Mouse (Mus musculus) olfactory bulb, adult 2 months (tissue): Measurements from ENCODE around the gene Fam118b.

Experiments
- CTCF ChIP-seq: fragments of 200-500 bp; IDR thresholded peaks from 2 replicates; pipeline ENCODE4 v1.5.1; 2012; ENCODE audit warnings: low read depth, mild to moderate bottlenecking, low read length, moderate library complexity; ENCODE audit not compliant: insufficient read depth
- POLR2A ChIP-seq: fragments of 200-500 bp; IDR thresholded peaks from 2 replicates; pipeline ENCODE4 v1.6.1; 2012; ENCODE audit warnings: mild to moderate bottlenecking, low read depth, low read length, moderate library complexity; ENCODE audit not compliant: insufficient read depth

DNA sequence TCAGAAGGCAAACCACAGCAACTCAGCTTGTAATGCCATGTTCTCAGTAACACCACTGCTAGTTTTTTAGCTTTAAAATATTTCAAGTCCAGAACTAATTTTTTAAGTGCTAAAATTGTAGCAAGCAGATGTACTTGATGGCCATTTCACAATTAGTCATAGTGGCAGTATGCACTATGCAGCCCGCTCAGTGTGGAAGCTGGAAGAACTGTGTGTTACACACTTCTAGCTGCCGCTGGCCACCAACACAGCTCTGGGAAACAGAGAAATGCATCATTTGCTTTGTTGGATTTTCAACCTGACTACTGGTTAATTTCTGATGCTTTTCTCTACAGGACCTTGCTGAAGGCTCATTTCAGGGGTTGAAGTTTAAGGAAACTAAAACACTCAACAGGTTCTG is 20.2 kb downstream of the Fam118b start:
- no peak for TF ChIP-seq POLR2A
- TF ChIP-seq CTCF: no peak
